Mouse (Mus musculus) embryonic facial prominence, embryonic 14.5 days (tissue): Measurements from ENCODE around the gene Fbln5. TPM values are rescaled to one million over a fixed set of nuclear protein-coding genes. Genes with fewer than 3 reads are reported as not detected.

Experiments used
- ATAC-seq: fragments of 200-750 bp; cut with Nextera tagmentation; 2 replicates; pipeline ENCODE4 v1.8.0; 2017; ENCODE audit warnings: low read depth, moderate number of reproducible peaks, moderate TSS enrichment
- DNase-seq: peaks from one replicate; pipeline ENCODE4 v3.0.0-alpha.2; 2015; ENCODE audit warnings: low spot score
- H3K27ac ChIP-seq: fragments of 300-500 bp; sonication (generic); replicated peaks from 2 replicates; pipeline ENCODE4 v1.5.1; 2014; ENCODE audit warnings: low read depth, mild to moderate bottlenecking, low read length, moderate library complexity
- H3K27me3 ChIP-seq: fragments of 300-500 bp; sonication (generic); replicated peaks from 2 replicates; pipeline ENCODE4 v1.6.1; 2014; ENCODE audit warnings: low read length; ENCODE audit not compliant: control insufficient read depth, insufficient read depth
- H3K36me3 ChIP-seq: fragments of 300-500 bp; sonication (generic); 2 replicates; pipeline ENCODE4 v1.6.1; 2014; ENCODE audit warnings: low read length, mixed read lengths; ENCODE audit not compliant: control insufficient read depth, insufficient read depth
- H3K4me1 ChIP-seq: fragments of 300-500 bp; sonication (generic); 2 replicates; pipeline ENCODE4 v1.6.1; 2014; ENCODE audit warnings: antibody characterized with exemption, low read length; ENCODE audit not compliant: control insufficient read depth, insufficient read depth
- H3K4me2 ChIP-seq: fragments of 300-500 bp; sonication (generic); 2 replicates; pipeline ENCODE4 v1.6.1; 2014; ENCODE audit warnings: low read depth, mild to moderate bottlenecking, low read length, moderate library complexity, mixed read lengths
- H3K4me3 ChIP-seq: fragments of 300-500 bp; sonication (generic); 2 replicates; pipeline ENCODE4 v1.5.1; 2014; ENCODE audit warnings: low read depth, mild to moderate bottlenecking, low read length
- H3K9ac ChIP-seq: fragments of 300-500 bp; sonication (generic); 2 replicates; pipeline ENCODE4 v1.6.1; 2014; ENCODE audit warnings: low read depth, mild to moderate bottlenecking, low read length, moderate library complexity, mixed read lengths
- H3K9me3 ChIP-seq: fragments of 300-500 bp; sonication (generic); 2 replicates; pipeline ENCODE4 v1.6.1; 2016; ENCODE audit warnings: low read length; ENCODE audit not compliant: control insufficient read depth
- WGBS: fragments of 180-500 bp; shearing (Covaris S2); extraction: QIAGEN DNeasy Blood & Tissue Kit; methylation state at CpG from one replicate; pipeline ENCODE4 v1.1.7; 2014; 5-methylcytosine and 5-hydroxymethylcytosine counted together
- polyA plus RNA-seq: library from polyadenylated mRNA; unstranded; fragments of >200 nt; fragmentation: Nextera tagmentation; extraction: Ambion mirVana; gene quantifications from 2 replicates; pipeline ENCODE4 v1.2.1, GENCODE M21; 2014

Gene Fbln5
- polyA plus RNA-seq, 1 experiment from 2014 or later, result 156 TPM

DNA sequence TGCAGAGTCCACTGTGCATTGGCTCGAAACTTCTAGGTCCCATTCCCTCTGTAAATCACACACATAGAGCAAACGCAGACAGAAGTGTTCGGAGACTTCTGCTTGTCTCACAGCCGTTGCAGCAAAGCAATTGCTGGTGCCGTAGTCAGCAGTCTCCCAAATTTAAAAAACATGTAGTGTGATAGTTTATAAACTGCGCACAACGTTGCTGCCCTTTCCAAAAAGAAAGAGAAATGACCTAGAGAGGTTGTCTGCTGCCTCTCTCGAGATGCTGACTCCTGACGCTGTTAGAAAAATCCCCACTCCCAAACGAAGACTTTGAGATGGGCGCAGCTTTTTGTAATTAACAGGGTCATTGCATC, 628 bp downstream of the Fbln5 start:
- Histone ChIP-seq H3K4me3 (peak overlapping the region; percentile 56), H3K4me2 (peak overlapping the region; percentile 87), H3K27ac (peak overlapping the region; percentile 95), H3K27me3 (no peaks in the 10 kb centered on the region), H3K9ac (peak overlapping the region; percentile 61), H3K4me1 (peaks cover 20% of the 10 kb centered on the region), H3K36me3 (no peaks in the 10 kb centered on the region), H3K9me3 (no peaks in the 10 kb centered on the region)
- ATAC-seq, result peak; percentile 15; the same call in 1 of the 2 replicates
- peak; percentile 41 for DNase-seq
- WGBS, result 8% methylated on average over 11 of the region's 11 CpGs

DNA sequence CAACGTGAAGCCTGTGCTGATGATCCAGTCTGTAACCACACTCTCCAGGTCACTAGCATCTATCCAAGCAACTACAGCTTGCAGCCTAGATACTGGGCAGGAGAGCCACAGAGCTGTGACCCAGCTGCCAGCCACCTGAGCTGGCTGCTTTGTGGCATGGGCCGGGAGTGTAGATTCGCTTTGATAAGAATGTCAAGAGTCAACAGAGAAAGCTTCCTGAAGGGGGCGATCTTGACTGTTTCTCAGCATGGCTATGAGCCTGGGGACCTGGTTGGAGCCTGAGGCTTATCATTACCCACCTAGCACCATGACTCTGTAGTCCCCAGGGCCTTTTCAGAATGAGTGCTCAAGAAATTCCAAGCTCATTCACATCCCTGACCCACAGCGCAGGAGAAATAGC, 2.0 kb downstream of the Fbln5 start:
- 49% methylated on average over 5 of the region's 5 CpGs for WGBS
- Histone ChIP-seq H3K4me2 (peak overlapping the region; percentile 87), H3K4me1 (peaks cover 20% of the 10 kb centered on the region), H3K9ac (peak overlapping the region; percentile 28; the same call in 1 of the 2 replicates), H3K27ac (0 out of 2 replicates have a peak overlapping the region, but pooled peaks have one; percentile 95), H3K36me3 (no peaks in the 10 kb centered on the region), H3K4me3 (peak overlapping the region; percentile 56), H3K9me3 (no peaks in the 10 kb centered on the region), H3K27me3 (no peaks in the 10 kb centered on the region)
- DNase-seq, result peak; percentile 50
- ATAC-seq, result no peak

DNA sequence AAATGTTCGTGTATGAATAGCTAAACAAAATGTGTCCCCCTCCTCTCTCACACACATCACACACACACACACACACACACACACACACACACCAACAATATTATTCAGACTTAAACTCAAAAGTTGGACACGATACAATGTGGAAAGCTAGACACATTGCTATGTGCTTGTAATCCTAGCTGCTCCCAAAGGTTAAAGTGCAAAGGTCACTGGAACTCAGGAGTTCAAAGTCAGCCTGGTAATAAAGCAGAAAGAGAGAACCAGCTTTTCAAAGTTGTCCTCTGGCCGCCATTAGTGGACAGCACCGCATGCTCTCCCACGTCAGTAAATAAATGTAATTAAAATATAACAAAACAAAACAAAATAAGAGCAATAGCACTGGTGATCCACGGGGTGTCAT, 3.1 kb downstream of the Fbln5 start:
- DNase-seq, result no peak

DNA sequence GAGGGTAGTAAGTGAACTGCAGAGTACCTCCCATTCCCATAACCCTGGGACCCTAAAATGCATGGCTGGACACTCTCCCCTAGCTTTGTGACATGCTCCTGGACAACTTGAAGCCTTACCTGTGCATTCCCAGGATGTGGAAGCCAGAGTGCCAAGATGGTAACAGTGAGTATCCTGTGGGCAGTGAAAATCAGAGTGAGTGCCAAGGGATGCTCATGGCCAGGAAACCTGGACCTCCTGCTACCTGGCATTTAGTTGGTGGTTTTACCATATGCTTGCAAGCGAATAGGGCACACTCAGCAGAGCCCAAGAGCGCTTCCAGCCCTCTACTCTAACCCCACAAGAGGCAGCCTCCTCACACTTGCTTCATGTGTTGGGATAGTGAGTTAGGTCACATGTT, 4.4 kb downstream of the Fbln5 start:
- H3K4me2 ChIP-seq, result no peak overlapping the region
- no peaks in the 10 kb centered on the region for H3K27me3 ChIP-seq
- DNase-seq (no peak), ATAC-seq (no peak)
- peaks cover 18% of the 10 kb centered on the region for H3K4me1 ChIP-seq
- no peak overlapping the region for H3K9ac ChIP-seq
- WGBS, result 89% methylated on average over 2 of the region's 2 CpGs
- no peak overlapping the region for H3K4me3 ChIP-seq
- no peaks in the 10 kb centered on the region for H3K9me3 ChIP-seq
- H3K36me3 ChIP-seq, result no peaks in the 10 kb centered on the region
- no peak overlapping the region for H3K27ac ChIP-seq

More for the DNA sequence above, 3.1 kb downstream of the Fbln5 start:
- WGBS, result 67% methylated on average over 6 of the region's 6 CpGs
- Histone ChIP-seq H3K9me3 (no peaks in the 10 kb centered on the region), H3K4me1 (peaks cover 20% of the 10 kb centered on the region), H3K9ac (no peak overlapping the region), H3K4me3 (no peak overlapping the region), H3K4me2 (no peak overlapping the region), H3K36me3 (no peaks in the 10 kb centered on the region), H3K27ac (no peak overlapping the region), H3K27me3 (no peaks in the 10 kb centered on the region)
- ATAC-seq, result no peak

DNA sequence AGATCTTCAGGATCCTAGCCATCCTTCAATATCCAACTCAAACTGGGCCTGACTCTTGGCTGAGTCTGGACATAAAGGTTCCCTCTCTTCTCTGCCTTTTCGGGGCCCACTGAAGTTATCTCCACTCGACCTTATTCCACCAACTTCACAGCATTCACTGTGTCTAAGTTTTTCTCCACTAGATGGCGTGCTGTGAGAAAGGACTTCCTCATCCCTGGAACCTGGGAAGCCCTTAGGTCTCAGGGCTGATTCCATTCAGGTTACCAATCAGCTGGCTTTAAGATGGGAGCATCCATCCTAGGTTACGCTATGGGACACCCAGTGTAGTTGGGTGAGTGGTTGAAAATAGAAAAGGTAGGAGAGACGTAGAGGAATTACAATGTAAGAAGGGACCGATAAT, 7.7 kb downstream of the Fbln5 start:
- H3K4me1 ChIP-seq, result 0 out of 2 replicates have a peak, but pooled peaks cover 7% of the 10 kb centered on the region

DNA sequence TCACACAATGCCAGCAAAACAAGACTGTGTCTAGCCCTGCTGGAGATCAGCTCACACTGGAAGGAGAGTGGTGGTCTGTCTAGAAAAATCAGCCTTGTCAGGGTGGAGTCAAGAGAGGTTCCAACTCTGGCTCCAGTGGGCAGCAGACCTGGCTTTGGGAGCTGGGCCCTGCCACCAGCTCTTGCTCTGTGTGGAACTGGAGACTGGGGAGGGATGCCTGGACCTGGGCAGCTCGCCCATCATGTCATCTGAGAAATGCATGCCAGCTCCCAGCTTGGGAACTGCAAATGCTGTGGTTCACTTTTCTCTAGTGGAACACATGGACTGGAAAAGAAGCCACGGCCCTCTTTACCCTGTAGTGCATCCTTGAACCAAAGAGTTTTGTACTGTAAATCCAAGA, 8.3 kb downstream of the Fbln5 start:
- Histone ChIP-seq H3K4me3 (no peak overlapping the region), H3K9me3 (no peaks in the 10 kb centered on the region), H3K27ac (no peak overlapping the region), H3K9ac (no peak overlapping the region), H3K36me3 (no peaks in the 10 kb centered on the region; the same call in 1 of the 2 replicates), H3K27me3 (no peaks in the 10 kb centered on the region), H3K4me2 (no peak overlapping the region), H3K4me1 (0 out of 2 replicates have a peak, but pooled peaks cover 6% of the 10 kb centered on the region)
- 57% methylated on average over 2 of the region's 2 CpGs for WGBS
- no peak for ATAC-seq
- DNase-seq, result no peak

More for the DNA sequence above, 7.7 kb downstream of the Fbln5 start:
- H3K9me3 ChIP-seq, result no peaks in the 10 kb centered on the region
- WGBS, result 63% methylated on average over 6 of the region's 6 CpGs
- H3K27ac ChIP-seq, result no peak overlapping the region
- ATAC-seq (no peak), DNase-seq (no peak)
- no peak overlapping the region for H3K4me3 ChIP-seq
- H3K9ac ChIP-seq, result no peak overlapping the region
- no peaks in the 10 kb centered on the region; the same call in 1 of the 2 replicates for H3K36me3 ChIP-seq
- H3K4me2 ChIP-seq, result no peak overlapping the region
- H3K27me3 ChIP-seq, result no peaks in the 10 kb centered on the region

DNA sequence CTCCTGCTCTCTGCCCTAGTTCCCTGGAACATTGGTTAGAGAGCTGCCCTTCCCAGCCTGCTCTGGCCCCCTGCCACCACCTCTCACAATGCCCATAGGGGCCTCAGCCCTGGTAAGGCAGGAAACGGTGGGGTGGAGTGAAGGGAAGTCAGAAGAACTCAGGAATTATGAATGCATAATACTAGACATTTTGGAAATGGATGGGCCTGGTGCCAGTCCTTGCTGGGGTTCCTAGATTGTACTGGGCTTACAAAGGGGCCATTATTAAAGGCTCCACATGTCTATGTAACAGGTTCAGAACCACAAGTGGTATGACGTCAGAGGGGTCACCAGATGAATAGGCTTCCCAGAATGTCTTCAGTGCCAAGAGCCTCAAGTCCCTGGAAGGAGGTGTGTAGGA, 11.5 kb downstream of the Fbln5 start:
- peak; percentile 53 for ATAC-seq
- H3K27me3 ChIP-seq, result no peaks in the 10 kb centered on the region
- peak; percentile 63 for DNase-seq
- H3K9me3 ChIP-seq, result no peaks in the 10 kb centered on the region
- no peaks in the 10 kb centered on the region for H3K4me1 ChIP-seq
- H3K4me2 ChIP-seq, result no peak overlapping the region
- H3K4me3 ChIP-seq, result no peak overlapping the region
- H3K36me3 ChIP-seq, result no peaks in the 10 kb centered on the region; the same call in 1 of the 2 replicates
- no peak overlapping the region for H3K27ac ChIP-seq
- WGBS, result 50% methylated on average over 2 of the region's 2 CpGs
- no peak overlapping the region for H3K9ac ChIP-seq

DNA sequence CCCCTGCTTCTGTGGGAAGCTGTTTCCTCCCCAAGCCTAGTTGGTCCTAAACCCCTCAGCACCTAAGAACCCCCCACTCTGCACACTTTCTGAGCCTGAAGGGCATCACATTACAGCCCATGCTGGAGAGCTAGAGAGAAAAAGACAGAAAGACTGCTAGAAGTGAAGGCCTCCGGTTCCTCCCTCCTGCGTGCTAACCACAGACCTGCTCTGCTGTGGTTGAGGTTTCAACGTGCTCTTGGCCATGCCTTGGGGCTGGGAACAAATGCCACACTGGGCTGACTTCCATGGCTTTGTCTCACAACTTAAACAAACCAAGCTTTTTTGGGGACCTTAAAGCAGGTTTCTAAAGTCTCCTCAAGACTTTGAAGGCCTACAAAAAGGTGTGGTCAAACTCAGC, 16.4 kb downstream of the Fbln5 start:
- no peaks in the 10 kb centered on the region for H3K36me3 ChIP-seq
- no peak overlapping the region for H3K27ac ChIP-seq
- H3K4me1 ChIP-seq, result no peaks in the 10 kb centered on the region
- no peak for DNase-seq
- H3K4me2 ChIP-seq, result no peak overlapping the region
- no peaks in the 10 kb centered on the region for H3K27me3 ChIP-seq
- ATAC-seq, result no peak
- no peak overlapping the region for H3K4me3 ChIP-seq
- H3K9me3 ChIP-seq, result no peaks in the 10 kb centered on the region
- 63% methylated on average over 3 of the region's 3 CpGs for WGBS
- no peak overlapping the region for H3K9ac ChIP-seq

DNA sequence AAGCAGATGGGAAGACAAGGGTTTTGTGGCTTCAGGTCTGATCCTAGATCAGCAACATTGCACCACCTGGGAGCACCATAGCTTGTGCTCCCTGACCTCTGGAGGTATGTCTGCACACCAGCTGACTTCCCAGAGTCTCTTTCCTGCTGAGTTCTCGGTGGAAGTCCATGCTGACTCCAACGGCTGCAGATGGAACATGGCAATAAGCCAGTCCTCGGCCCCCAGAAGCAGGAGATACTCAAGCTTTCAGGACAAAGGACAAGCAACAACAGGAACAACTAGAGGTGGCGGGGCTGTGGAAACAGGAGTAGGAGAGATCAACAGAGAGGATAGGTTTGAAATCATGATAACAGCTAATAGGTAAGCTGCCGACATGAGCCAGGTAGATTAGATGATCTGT, 17.1 kb downstream of the Fbln5 start:
- Histone ChIP-seq H3K4me3 (no peak overlapping the region), H3K36me3 (no peaks in the 10 kb centered on the region), H3K9ac (no peak overlapping the region), H3K9me3 (no peaks in the 10 kb centered on the region), H3K27me3 (no peaks in the 10 kb centered on the region), H3K4me1 (no peaks in the 10 kb centered on the region), H3K4me2 (no peak overlapping the region), H3K27ac (no peak overlapping the region)
- DNase-seq (no peak), ATAC-seq (no peak)
- 71% methylated on average over 5 of the region's 5 CpGs for WGBS
